Mouse (Mus musculus): ENCODE measurements around the gene Snupn. TPM values are rescaled to one million over a fixed set of nuclear protein-coding genes. Genes with fewer than 3 reads are reported as not detected.

Snupn gene
- total RNA-seq, 1 experiment: 18.2 TPM

DNA sequence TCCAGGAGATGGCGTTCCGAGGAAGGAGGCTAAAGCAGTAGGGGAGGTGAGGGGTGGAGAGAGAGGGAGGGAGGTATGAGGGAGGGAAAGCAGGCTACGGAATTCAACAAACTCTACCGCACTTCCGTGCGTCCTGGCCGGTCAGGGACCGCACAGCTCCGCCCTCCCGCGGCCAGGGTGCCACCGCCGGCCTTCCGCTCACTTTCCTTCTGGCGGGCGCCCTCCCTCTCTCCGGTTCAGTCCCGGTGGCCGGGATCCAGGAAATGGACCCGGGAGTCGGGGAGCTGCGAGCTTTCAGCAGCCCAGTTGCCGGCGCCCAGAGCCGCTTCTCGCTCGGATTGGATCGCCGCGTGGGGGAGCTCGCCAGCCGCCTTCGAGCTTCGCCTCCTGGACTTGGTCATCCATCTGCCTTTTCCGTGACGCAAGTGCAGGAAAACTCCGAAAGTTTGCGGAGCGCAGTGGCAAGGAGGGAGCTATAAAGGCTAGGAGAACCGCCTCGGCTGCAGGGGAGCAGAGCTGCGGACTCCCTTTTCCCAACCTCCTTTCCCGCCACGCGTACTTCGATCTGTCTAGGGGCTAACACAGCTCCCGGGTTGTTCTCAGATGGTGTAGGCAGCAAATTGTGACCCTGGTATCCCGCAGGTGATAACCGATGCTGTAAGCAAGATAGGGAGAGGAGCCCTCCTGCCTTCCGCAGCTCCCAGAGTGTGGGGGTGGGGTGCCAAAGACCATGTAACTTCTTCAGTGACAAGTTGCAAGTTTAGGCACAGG is 22.5 kb upstream of the Snupn start, which contains the start of gene Snx33:
TSS of gene Snx33 (minus strand) at position 331 of the 771 bp plus-strand sequence.
- H3K9ac ChIP-seq (ENCODE audit: insufficient read depth, low read depth, low read length, poor library complexity, severe bottlenecking): peak within 1 kb of the TSS; percentile 72
- no peak within 1 kb of the TSS for H3K27ac ChIP-seq (ENCODE audit: insufficient read depth, low read depth, low read length, poor library complexity, severe bottlenecking)
- TF ChIP-seq HCFC1 (IDR thresholded peaks at IDR 0.05; ENCODE audit: borderline replicate concordance, insufficient read depth, low read length): 0 out of 2 replicates have a peak, but pooled peaks have one; percentile 13
- no peak for TF ChIP-seq MAFK (IDR thresholded peaks at IDR 0.05; ENCODE audit: insufficient read depth, low read depth, low read length)
- peaks cover 3 to 9% of the 10 kb centered on the region in 2 experiments; a peak in 2 of 4 replicates for H3K4me1 ChIP-seq (ENCODE audit: control insufficient read depth in 2 of 2, insufficient read depth in 2 of 2, low read length in 2 of 2, poor library complexity in 1 of 2)
- no peaks in the 10 kb centered on the region for H3K9me3 ChIP-seq (ENCODE audit: control insufficient read depth, insufficient read depth, low read depth, low read length)
- in situ Hi-C loops (cut with MboI; ENCODE audit: low sequenced_read_pairs in 2 of 2, unreplicated experiment in 2 of 2): no loop called here
- peak within 1 kb of the TSS; percentile 87 to 97 for H3K4me3 ChIP-seq (ENCODE audit: insufficient read depth in 1 of 2, low read depth in 1 of 2, low read length in 2 of 2, poor library complexity in 1 of 2, severe bottlenecking in 1 of 2)
- H3K36me3 ChIP-seq (ENCODE audit: control insufficient read depth, insufficient read depth, low read length, poor library complexity, severe bottlenecking): no peaks in the 10 kb centered on the region
- no peak for DNase-seq (ENCODE audit: low read depth, low spot score)

DNA sequence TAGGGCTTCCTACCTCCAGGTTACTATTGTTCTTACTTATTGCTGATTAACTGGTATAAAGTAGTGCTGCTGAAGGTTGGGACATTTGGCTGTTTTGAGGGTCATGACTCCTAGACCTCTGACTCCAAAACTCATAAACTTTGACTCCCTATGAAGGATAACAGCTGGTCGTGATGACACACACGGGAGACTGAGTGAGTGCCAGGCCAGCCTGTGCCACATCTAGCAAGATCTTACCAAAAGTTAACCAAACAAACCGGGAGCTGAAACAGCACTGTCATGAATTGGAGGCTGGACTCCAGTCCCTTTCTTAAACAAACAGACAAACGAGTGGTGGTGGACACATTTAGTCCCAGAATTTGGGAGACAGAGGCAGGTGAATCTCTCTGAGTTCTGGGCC is 21.2 kb upstream of the Snupn start:
- Histone ChIP-seq H3K4me3 (ENCODE audit: insufficient read depth in 1 of 2, low read depth in 1 of 2, low read length in 2 of 2, poor library complexity in 1 of 2, severe bottlenecking in 1 of 2) (no peak overlapping the region), H3K36me3 (ENCODE audit: control insufficient read depth, insufficient read depth, low read length, poor library complexity, severe bottlenecking) (no peaks in the 10 kb centered on the region), H3K9me3 (ENCODE audit: control insufficient read depth, insufficient read depth, low read depth, low read length) (no peaks in the 10 kb centered on the region), H3K9ac (ENCODE audit: insufficient read depth, low read depth, low read length, poor library complexity, severe bottlenecking) (no peak overlapping the region), H3K4me1 (ENCODE audit: control insufficient read depth in 2 of 2, insufficient read depth in 2 of 2, low read length in 2 of 2, poor library complexity in 1 of 2) (peaks cover 3 to 8% of the 10 kb centered on the region in 2 experiments; a peak in 2 of 4 replicates), H3K27ac (ENCODE audit: insufficient read depth, low read depth, low read length, poor library complexity, severe bottlenecking) (no peak overlapping the region)
- TF ChIP-seq ZNF384 (IDR thresholded peaks at IDR 0.05; ENCODE audit: low read depth, low read length) (no peak), MAFK (IDR thresholded peaks at IDR 0.05; ENCODE audit: insufficient read depth, low read depth, low read length) (no peak), CHD2 (IDR thresholded peaks at IDR 0.05; ENCODE audit: low read depth, low read length) (no peak), ZC3H11A (IDR thresholded peaks at IDR 0.05; ENCODE audit: borderline replicate concordance, low read depth, low read length) (no peak), HCFC1 (IDR thresholded peaks at IDR 0.05; ENCODE audit: borderline replicate concordance, insufficient read depth, low read length) (no peak)
- in situ Hi-C loops (cut with MboI; ENCODE audit: low sequenced_read_pairs in 2 of 2, unreplicated experiment in 2 of 2): no loop called here
- DNase-seq (ENCODE audit: low read depth, low spot score): no peak

DNA sequence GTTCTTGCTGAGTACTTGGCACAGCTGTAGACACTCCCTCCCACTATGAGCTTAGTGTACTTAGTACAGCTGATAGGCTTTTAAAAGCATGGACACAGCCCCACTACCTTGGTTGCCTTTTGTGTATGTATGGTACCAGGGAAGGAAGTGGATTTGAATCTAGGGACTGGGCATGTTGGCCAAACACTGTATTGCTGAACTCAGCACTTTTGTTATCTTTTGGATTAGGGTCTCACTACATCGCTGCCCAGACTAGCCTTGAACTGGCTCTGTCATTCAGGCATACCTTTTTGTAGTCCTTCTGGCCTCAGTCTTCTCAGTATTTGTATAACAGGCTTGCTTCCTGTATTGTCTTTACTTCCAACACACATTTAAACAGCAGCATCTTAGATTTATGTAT is 20.1 kb upstream of the Snupn start:
- TF ChIP-seq MAFK (IDR thresholded peaks at IDR 0.05; ENCODE audit: insufficient read depth, low read depth, low read length) (0 out of 2 replicates have a peak, but pooled peaks have one; percentile 43), ZC3H11A (IDR thresholded peaks at IDR 0.05; ENCODE audit: borderline replicate concordance, low read depth, low read length) (no peak)
- in situ Hi-C loops (cut with MboI; ENCODE audit: low sequenced_read_pairs in 2 of 2, unreplicated experiment in 2 of 2): no loop called here
- Histone ChIP-seq H3K9ac (ENCODE audit: insufficient read depth, low read depth, low read length, poor library complexity, severe bottlenecking) (no peak overlapping the region), H3K27ac (ENCODE audit: insufficient read depth, low read depth, low read length, poor library complexity, severe bottlenecking) (no peak overlapping the region), H3K36me3 (ENCODE audit: control insufficient read depth, insufficient read depth, low read length, poor library complexity, severe bottlenecking) (no peaks in the 10 kb centered on the region), H3K9me3 (ENCODE audit: control insufficient read depth, insufficient read depth, low read depth, low read length) (no peaks in the 10 kb centered on the region), H3K4me1 (ENCODE audit: control insufficient read depth in 2 of 2, insufficient read depth in 2 of 2, low read length in 2 of 2, poor library complexity in 1 of 2) (peaks cover 2 to 3% of the 10 kb centered on the region in 2 experiments; a peak in 2 of 4 replicates), H3K4me3 (ENCODE audit: insufficient read depth in 1 of 2, low read depth in 1 of 2, low read length in 2 of 2, poor library complexity in 1 of 2, severe bottlenecking in 1 of 2) (no peak overlapping the region)
- no peak for DNase-seq (ENCODE audit: low read depth, low spot score)

DNA sequence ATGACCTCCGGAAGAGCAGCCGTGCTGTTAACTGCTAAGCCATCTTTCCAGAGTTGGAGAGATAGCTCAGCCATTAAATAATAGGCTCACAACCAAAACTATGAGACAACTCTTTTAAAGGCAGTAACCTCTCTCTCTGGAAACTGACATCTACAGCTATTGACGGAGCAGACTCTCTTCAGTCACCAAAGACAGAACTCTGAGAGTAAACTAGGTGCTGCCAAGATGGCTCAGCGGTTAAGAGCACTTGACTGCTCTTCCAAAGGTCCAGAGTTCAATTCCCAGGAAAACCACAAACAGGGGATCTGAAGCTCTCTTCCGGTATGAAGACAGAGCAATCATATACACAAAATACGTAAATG is 13.8 kb upstream of the Snupn start:
- H3K9ac ChIP-seq (ENCODE audit: insufficient read depth, low read depth, low read length, poor library complexity, severe bottlenecking): no peak overlapping the region
- H3K4me3 ChIP-seq (ENCODE audit: insufficient read depth in 1 of 2, low read depth in 1 of 2, low read length in 2 of 2, poor library complexity in 1 of 2, severe bottlenecking in 1 of 2): peak overlapping the region; percentile 87 to 96
- peaks cover 0 to 4% of the 10 kb centered on the region in 2 experiments; a peak in 1 of 4 replicates for H3K4me1 ChIP-seq (ENCODE audit: control insufficient read depth in 2 of 2, insufficient read depth in 2 of 2, low read length in 2 of 2, poor library complexity in 1 of 2)
- H3K9me3 ChIP-seq (ENCODE audit: control insufficient read depth, insufficient read depth, low read depth, low read length): no peaks in the 10 kb centered on the region
- DNase-seq (ENCODE audit: low read depth, low spot score): no peak
- in situ Hi-C loops (cut with MboI; ENCODE audit: low sequenced_read_pairs in 2 of 2, unreplicated experiment in 2 of 2): no loop called here
- no peak for TF ChIP-seq ZC3H11A (IDR thresholded peaks at IDR 0.05; ENCODE audit: borderline replicate concordance, low read depth, low read length)
- no peak for TF ChIP-seq CHD2 (IDR thresholded peaks at IDR 0.05; ENCODE audit: low read depth, low read length)
- TF ChIP-seq MAFK (IDR thresholded peaks at IDR 0.05; ENCODE audit: insufficient read depth, low read depth, low read length): no peak
- no peak for TF ChIP-seq HCFC1 (IDR thresholded peaks at IDR 0.05; ENCODE audit: borderline replicate concordance, insufficient read depth, low read length)
- no peak for TF ChIP-seq ZNF384 (IDR thresholded peaks at IDR 0.05; ENCODE audit: low read depth, low read length)
- no peak overlapping the region for H3K27ac ChIP-seq (ENCODE audit: insufficient read depth, low read depth, low read length, poor library complexity, severe bottlenecking)
- no peaks in the 10 kb centered on the region for H3K36me3 ChIP-seq (ENCODE audit: control insufficient read depth, insufficient read depth, low read length, poor library complexity, severe bottlenecking)

Data from ES-E14 (cell line).